Mouse (Mus musculus) lung, postnatal 25 days (tissue): ENCODE data around the gene Olfr830.
"Not testable (repeated sequence)": the region's sequence is repeated elsewhere in the genome, so short reads cannot be mapped to it uniquely, and the experiment has no call there.

Experiments used
- DNase-seq: peaks from one replicate; pipeline ENCODE4 v3.0.0; 2022; ENCODE audit warnings: low spot score

Olfr830 gene

GRCm38 (mm10) chr9:18874393-18874792 lies at the start of gene Olfr830:
Olfr830 (plus strand) TSS chr9:18874693.
- DNase-seq = no peak

- no peak for DNase-seq
These were observed 19.9 kb upstream of the Olfr830 start, which contains the start of gene Olfr829 for GRCm38 (mm10) chr9:18854633-18855032. Olfr829 (plus strand) TSS chr9:18854933.

GRCm38 (mm10) chr9:18907699-18908098 lies 33.2 kb downstream of the Olfr830 start:
- not testable (repeated sequence) for DNase-seq

GRCm38 (mm10) chr9:18927921-18928320 lies 53.4 kb downstream of the Olfr830 start:
- DNase-seq = not testable (repeated sequence)
